Comparison of ENCODE assay signal across 8 mouse cellular contexts in genomic region chr16:97272035-97272631, GRCm38 (mm10).
DNase-seq lines count a peak whose midpoint lies in the region; ATAC-seq and TF ChIP-seq lines count a peak whose summit lies in the region.

No protein-coding gene starts in this region.

- WGBS in heart, embryonic 14.5 days = 10% methylated on average over 12 of the region's 12 CpGs
- WGBS in liver, embryonic 11.5 days = 15% methylated on average over 12 of the region's 12 CpGs

- ATAC-seq in heart, embryonic 14.5 days (ENCODE audit: insufficient number of reproducible peaks, insufficient read depth, low FRiP score, low read depth) = peak; percentile 61
- peak; percentile 70 for ATAC-seq in liver, embryonic 11.5 days (replicated peaks; ENCODE audit: low FRiP score)

- peak overlapping the region; percentile 27; the same call in 1 of the 2 replicates for H3K9ac ChIP-seq in heart, embryonic 14.5 days (ENCODE audit: low read length)
- no peak overlapping the region for H3K9ac ChIP-seq in liver, embryonic 11.5 days (ENCODE audit: low read depth, low read length)

- no peaks in the 10 kb centered on the region for H3K36me3 ChIP-seq in C2C12 (ENCODE audit: control insufficient read depth, insufficient read depth)
- no peaks in the 10 kb centered on the region for H3K36me3 ChIP-seq in heart, embryonic 14.5 days (ENCODE audit: control insufficient read depth, insufficient read depth, low read length)
- no peaks in the 10 kb centered on the region for H3K36me3 ChIP-seq in liver, embryonic 11.5 days (ENCODE audit: control insufficient read depth, insufficient read depth, low read length)

- no peaks in the 10 kb centered on the region for H3K4me1 ChIP-seq in embryonic fibroblast, embryonic 13.5 days (ENCODE audit: control insufficient read depth, insufficient read depth, low read length)
- no peaks in the 10 kb centered on the region for H3K4me1 ChIP-seq in heart, embryonic 14.5 days (ENCODE audit: control insufficient read depth in 2 of 2, insufficient read depth in 2 of 2, low read length in 2 of 2)
- H3K4me1 ChIP-seq in liver, embryonic 11.5 days (replicated peaks; ENCODE audit: control insufficient read depth, insufficient read depth, low read length) = no peaks in the 10 kb centered on the region

- no peak overlapping the region for H3K4me3 ChIP-seq in C2C12 (ENCODE audit: insufficient read depth, poor library complexity, severe bottlenecking)
- no peak overlapping the region for H3K4me3 ChIP-seq in embryonic fibroblast, embryonic 13.5 days (ENCODE audit: insufficient read depth, low read length)
- H3K4me3 ChIP-seq in heart, embryonic 14.5 days (ENCODE audit: control insufficient read depth in 1 of 2, insufficient read depth in 1 of 2, low read depth in 1 of 2, low read length in 2 of 2) = no peak overlapping the region
- H3K4me3 ChIP-seq in liver, embryonic 11.5 days (ENCODE audit: low read depth, low read length) = no peak overlapping the region

- peak overlapping the region; percentile 53 for H3K4me2 ChIP-seq in heart, embryonic 14.5 days (ENCODE audit: low read length)
- H3K4me2 ChIP-seq in liver, embryonic 11.5 days = no peak overlapping the region

- no peaks in the 10 kb centered on the region for H3K27me3 ChIP-seq in C2C12 (ENCODE audit: control insufficient read depth, insufficient read depth, insufficient read length)
- H3K27me3 ChIP-seq in heart, embryonic 14.5 days (ENCODE audit: control insufficient read depth, insufficient read depth, low read length) = no peaks in the 10 kb centered on the region
- H3K27me3 ChIP-seq in liver, embryonic 11.5 days (replicated peaks; ENCODE audit: control insufficient read depth, insufficient read depth, low read length) = no peaks in the 10 kb centered on the region

- H3K79me2 ChIP-seq in C2C12 (ENCODE audit: control insufficient read depth, insufficient read depth) = no peaks in the 10 kb centered on the region

- peak; percentile 89 for DNase-seq in brain, adult 2 months (ENCODE audit: low read depth, low spot score)
- DNase-seq in kidney, postnatal 10 days = peak; percentile 83
- peak; percentile 65 for DNase-seq in liver, embryonic 11.5 days (ENCODE audit: low spot score)
- DNase-seq in naive thymus-derived CD4-positive, alpha-beta T cell, adult 2 months (ENCODE audit: low read depth) = peak; percentile 77
- DNase-seq in spleen, postnatal 4 days (ENCODE audit: low spot score in 2 of 2) = peak; percentile 51 to 82

- no peak overlapping the region for H3ac ChIP-seq in C2C12 (ENCODE audit: control insufficient read depth, insufficient read length, low read depth)

- no peak for TF ChIP-seq POLR2A in embryonic fibroblast, embryonic 13.5 days (IDR thresholded peaks at IDR 0.05; ENCODE audit: low read depth, low read length)

- H3K9me3 ChIP-seq in heart, embryonic 14.5 days (ENCODE audit: control insufficient read depth, low read length) = no peaks in the 10 kb centered on the region
- no peaks in the 10 kb centered on the region for H3K9me3 ChIP-seq in liver, embryonic 11.5 days (ENCODE audit: control insufficient read depth, low read length)

- no peaks in the 10 kb centered on the region for H3K79me3 ChIP-seq in C2C12 (ENCODE audit: low read depth)

- no peak overlapping the region for H3K27ac ChIP-seq in embryonic fibroblast, embryonic 13.5 days (ENCODE audit: insufficient read depth, low read length)
- no peak overlapping the region for H3K27ac ChIP-seq in heart, embryonic 14.5 days (replicated peaks in 1 of 2; ENCODE audit: control insufficient read depth in 1 of 2, insufficient read depth in 1 of 2, low read depth in 2 of 2, low read length in 2 of 2)
- H3K27ac ChIP-seq in liver, embryonic 11.5 days (ENCODE audit: low read depth, low read length) = no peak overlapping the region

- TF ChIP-seq CTCF in C2C12 (IDR thresholded peaks at IDR 0.05; ENCODE audit: control insufficient read depth, insufficient read depth, insufficient read length) = peak; percentile 79
- peak; percentile 94 for TF ChIP-seq CTCF in embryonic fibroblast, embryonic 13.5 days (IDR thresholded peaks at IDR 0.05; ENCODE audit: borderline replicate concordance, insufficient read depth, low read length)

TF ChIP-seq in C2C12, 6 proteins besides CTCF, POLR2A, EP300 and RAD21:
- TF ChIP-seq MAX (IDR thresholded peaks at IDR 0.05) (no peak), CEBPB (IDR thresholded peaks at IDR 0.05; ENCODE audit: low read depth) (no peak), USF1 (IDR thresholded peaks at IDR 0.05; ENCODE audit: low read depth) (no peak), MYOG (IDR thresholded peaks at IDR 0.05; ENCODE audit: control insufficient read depth, extremely low read depth, insufficient read length) (no peak), MYOD1 (IDR thresholded peaks at IDR 0.05; ENCODE audit: control insufficient read depth, insufficient read length, low read depth) (no peak), FOSL1 (IDR thresholded peaks at IDR 0.05; ENCODE audit: insufficient read depth, low read length, poor library complexity, severe bottlenecking) (no peak)
TF ChIP-seq in C2C12: peak in this region for 0.
